Mouse (Mus musculus): ENCODE data around the gene Gm3336.

Gm3336 gene

DNA sequence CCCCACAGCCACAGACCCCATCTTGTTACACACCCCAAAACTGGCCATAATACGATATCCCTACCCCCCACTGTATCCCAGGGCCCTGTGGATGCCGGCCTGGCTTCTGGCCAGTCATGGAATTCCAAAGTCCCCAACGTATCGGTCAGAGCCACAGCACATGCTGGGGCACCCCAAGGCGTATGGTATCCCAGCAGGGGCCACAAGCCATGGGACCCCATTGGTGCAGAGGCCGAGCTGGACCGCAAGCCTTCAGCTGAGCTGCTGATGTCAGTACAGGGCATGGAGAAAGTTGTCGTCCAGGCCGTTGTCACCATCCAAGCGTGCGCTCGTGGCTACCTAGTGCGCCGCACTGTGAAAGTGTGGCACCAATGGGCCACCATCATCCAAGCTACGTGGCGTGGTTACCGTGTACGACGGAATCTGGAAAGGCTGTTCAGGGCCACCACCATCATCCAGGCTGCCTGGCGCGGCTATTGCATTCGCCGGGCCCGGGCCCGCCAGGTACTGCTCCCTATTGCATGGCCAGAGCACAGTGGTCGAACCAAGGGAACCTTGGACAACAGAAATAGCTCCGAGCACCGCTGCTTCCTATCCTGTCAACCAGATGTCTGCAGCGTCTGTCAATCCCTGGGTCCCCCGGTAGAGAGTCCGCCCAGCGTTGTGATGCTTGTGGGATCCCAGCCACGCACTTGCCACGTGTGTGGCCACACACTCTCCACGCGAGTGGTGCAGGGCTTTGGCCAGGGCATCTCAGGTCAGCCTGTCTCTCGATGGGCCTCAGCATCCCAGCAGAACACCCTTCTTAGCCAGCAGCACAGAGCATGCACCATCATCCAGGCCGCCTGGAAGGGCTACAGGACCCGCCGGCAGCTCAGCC is 1.6 kb upstream of the Gm3336 start:
- no peak for DNase-seq (ENCODE audit: low spot score)

DNA sequence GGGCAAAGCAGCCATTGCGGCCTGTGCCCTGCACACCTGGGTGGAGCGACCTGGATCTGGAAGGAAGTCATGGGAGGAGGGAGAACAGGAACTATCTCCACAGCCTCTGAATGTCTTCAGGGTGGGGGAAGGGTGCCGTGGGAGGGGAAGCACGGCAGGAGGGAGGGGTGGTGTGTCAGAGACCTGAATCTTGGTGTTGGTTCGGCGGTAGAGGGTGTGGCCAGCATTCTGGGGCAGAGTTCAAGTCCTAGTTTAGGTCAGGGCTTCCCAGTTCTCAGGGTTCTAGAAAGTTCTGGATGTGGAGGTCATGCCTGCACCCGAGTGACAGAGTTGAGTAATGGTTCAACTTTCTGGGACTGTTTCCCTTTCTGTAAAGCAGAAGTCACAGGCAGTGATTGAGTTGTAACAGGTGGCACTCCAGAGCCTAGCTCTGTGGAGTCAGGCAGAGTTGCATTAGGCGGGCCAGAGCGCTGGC is 1.5 kb downstream of the Gm3336 start:
- DNase-seq (ENCODE audit: low spot score): no peak

DNA sequence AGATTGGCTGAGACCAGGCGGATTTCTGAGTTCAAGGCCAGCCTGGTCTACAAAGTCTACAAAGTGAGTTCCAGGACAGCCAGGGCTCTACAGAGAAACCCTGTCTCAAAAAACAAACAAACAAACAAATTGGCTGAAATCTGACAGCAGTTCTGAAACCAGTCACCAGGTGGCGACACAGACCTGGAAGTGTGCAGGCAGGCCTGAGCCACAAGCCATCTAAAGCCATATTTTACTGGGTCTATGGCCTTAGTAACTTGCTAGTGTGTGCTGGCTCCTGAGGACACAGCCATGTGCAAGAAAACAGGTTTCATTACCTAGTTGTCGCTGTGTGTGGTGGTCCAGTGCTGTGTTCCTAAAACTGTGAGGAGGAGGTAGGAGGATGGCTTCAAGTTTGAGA is 2.4 kb downstream of the Gm3336 start:
- DNase-seq (ENCODE audit: low spot score): no peak

DNA sequence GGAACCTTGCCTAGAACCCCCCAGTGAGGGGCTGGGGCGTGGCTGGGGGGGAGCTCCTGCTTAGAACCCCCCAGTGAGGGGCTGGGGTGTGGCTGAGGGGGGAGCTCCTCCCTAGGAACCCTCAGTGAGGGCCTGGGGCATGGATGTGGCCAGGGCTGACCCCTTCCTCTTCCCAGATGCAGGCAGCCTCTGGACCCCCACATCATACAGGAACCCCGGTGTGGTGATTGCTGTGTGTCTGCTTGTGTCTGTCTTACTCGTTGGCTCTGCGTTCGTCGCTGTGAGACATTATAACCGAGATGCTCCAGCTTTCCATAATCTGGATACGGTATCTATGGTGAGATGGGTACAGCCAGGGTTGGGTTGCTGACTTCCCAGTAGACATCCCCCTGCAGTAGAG is 3.3 kb downstream of the Gm3336 start:
- DNase-seq (ENCODE audit: low spot score): no peak

DNA sequence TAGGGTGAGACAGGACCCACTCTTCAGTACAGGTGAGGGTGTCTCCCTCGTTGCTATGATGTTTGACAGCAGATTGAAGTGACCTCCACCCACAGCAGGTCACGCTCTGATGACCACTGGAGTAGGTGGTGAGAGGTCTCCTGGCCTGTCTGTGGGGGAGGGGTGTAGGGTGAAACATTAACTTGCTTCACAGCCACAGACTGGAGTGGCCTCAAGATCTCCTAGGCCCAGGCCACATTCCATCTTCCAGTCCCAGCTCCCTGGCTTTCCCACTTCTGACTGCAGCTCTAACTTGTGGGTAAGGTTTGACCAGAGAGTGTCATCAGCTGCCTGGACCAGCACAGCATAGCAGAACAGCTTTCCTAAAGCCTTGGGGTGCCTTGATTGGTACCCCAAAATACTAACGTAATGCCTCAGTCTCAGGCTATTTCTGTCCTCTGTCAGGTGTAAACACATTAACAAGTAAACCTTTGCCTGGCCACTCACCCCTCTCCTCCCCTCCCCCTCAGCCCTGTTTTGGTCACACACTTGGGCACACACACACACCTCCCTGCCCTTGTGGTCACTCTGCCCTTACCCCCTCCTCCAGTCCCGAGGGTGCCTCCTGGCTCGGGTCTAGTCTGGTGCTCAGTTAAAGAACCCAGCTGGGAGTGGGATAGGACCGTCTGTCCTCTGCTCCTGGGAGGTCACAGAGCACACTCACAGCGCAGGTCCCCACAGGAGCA is 5.3 kb downstream of the Gm3336 start, which contains the start of gene Pde4c:
Gene Pde4c, plus strand, starts transcription at position 235 of the 725 bp plus-strand sequence.
- no peak for DNase-seq (ENCODE audit: low spot score)

DNA sequence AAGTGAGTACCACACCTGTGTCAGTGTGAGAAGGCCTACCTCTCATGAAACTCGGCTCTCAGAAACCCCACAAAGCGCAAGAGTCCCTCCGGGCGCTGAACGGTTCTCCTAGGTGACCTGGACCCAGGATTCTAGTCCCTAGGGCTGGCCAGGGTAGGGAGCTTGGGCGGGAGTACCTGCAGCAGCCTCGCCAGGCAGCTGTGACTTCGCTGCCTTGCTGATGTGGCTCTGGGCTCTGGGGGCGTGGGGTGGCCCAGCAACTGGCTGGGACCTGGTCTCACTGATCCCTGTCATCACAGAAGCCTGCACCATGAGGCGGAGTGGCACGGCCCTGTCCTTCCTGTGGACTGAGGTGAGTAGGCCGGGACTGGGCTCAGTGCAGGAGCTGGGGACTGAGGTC is 5.9 kb downstream of the Gm3336 start:
- no peak for DNase-seq (ENCODE audit: low spot score)

DNA sequence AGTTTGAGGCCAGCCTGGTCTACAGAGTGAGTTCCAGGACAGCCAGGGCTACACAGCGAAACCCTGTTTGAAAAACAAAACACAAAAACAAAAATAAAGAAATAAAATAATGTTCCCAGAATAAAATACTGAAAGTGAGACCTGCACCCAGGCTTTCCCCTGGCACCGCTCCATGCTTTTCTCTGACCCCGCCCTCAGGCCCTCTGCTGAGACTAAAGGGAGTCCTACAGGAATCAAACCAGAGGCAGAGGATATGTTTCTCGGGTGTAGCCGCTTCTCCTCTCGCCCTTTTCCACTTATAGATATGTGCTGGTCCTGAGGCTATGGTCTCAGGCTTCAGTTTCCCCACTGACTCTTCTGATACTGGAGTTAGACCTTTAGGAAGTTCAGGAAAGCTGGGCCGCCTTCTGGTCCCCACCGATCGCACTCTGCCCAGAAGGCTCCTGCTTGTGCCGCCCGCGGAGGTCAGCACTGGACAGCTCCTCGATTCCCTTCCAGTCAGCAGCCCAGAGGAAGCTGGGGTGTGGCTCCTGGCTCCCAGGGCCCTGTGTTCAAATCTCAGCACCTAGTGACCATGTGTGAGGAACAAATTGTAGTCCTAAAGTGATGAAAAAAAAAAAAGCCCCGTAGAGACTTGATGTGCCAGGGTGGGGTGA is 7.6 kb downstream of the Gm3336 start:
- DNase-seq (ENCODE audit: low spot score): no peak

DNA sequence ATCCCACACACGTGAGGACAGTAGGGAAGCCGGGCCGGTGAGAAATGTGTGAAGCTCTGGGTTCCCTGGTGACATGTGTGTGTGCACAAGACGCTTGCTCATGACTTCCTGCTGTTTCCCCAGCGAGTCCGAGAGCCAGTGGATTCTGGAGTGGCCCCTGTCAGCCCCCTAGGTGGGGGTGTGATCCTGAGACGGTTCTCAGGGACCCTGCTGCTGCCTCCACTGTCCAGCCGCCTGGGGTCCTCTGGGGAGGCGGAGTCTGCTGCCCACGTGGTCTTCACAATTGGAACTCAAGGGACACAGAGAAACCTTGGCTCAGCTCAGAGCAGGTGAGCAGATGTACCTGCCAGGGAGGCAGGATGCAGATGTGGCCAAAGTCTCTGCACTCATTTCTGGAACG is 8.4 kb downstream of the Gm3336 start:
- no peak for DNase-seq (ENCODE audit: low spot score)

DNA sequence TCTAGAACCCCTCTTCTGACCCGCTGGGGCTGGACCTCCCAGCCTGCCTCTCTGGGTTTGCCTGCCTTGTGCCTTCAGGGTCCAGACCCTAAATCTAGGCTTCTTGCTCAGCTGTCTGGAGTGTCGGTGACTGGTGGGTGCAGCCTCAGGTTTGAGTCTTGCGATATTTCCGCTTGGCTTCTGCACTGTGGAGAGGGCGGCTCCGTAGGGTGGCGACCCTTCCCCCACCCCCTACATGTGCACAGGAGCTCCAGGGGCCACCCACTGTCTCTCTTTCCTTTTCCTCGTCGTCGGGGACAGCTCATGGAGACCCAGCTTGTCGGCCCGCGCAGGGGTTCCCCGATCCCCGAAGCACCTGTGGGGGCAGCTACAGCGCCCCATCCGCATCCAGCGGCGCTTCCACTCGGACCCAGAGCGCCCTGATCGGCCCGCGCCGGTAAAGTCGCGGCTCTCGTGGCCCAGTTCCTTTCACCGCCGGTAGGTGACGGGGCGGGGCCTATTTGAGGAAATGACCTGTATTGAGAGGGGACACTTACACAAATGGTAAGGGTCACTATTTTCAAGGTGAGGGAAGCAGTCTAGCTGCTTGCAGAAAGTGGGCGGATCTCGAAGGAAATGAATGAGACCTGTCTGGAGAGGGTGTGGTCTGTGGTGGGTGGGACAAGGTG is 11.6 kb downstream of the Gm3336 start:
- DNase-seq (ENCODE audit: low spot score): no peak

DNA sequence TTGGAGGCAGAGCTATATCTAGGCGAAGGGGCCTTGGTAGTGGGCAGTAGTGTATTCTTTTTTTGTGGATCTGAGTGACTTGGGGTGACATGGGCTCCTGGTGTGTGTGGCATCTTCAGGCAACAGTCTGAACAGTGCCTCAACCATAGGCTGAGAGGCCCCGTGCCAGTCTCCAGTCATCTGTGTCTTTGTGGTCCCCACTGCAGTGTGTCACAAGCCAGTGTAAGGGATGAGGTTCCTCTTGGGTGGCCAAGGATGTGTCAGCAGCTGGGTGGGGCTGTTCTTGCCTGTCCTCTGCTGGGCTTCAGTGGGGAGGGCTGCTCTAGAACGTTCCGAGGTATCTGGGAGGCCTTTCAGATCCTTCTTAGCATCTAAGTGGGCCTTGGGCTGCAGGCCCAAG is 12.6 kb downstream of the Gm3336 start:
- no peak for DNase-seq (ENCODE audit: low spot score)

DNA sequence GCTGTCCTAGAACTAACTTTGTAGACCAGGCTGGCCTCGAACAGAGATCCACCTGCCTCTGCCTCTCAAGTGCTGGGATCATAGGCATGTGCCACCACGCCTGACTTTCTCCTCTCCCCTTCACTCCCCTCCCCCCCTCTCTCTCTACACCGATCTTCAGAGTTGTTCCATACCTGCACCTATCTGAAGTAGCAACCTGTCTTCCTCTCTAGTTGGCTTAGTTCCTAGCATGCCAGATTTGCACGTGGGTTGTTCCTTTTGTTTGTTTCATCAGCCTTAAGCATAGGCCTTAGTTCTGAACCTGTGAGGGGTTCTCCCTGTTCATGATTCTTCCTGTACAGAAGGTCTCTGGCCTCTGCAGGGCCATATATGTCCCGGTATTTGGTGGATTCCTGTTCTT is 19.4 kb downstream of the Gm3336 start:
- DNase-seq (ENCODE audit: low spot score): no peak

DNA sequence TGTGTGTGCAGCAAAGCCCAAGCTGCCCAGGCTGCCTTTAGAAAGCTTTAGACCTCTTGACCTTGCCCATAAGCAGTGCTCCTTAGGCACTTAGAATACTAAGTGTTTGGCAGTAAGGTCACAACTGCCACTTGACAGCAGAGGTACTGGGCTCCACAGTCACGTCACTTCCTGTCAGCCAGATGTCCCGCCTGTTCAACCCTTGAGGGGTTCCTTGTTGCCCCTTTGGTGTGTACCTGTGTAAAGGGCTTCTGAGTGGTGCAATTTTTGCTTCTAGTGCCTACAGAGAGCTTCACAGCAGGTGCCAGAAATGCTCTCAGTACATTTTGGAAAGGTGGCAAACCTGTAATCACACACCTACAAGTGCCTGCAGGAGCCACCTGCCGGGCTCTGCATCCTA is 19.9 kb downstream of the Gm3336 start:
- DNase-seq (ENCODE audit: low spot score): no peak

DNA sequence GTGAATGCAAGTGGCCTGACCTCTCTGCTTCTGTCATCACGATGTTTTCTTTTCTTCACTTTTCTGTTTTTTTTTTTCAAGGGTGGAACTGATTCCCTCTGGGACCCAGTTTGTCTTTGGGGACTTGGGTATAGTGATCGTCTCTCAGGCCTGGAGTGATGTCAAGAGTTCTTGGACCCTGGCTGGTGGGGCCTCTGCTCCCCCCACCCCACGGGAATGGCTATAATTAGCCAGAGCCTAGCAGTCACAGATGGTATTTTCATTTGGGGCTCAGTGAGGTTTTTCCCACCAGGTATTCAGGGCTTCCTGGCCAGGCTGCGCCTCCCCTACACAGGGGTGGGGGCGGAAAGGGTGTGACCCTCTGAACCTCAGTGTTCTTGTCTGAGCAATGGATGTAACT is 23.3 kb downstream of the Gm3336 start:
- no peak for DNase-seq (ENCODE audit: low spot score)

DNA sequence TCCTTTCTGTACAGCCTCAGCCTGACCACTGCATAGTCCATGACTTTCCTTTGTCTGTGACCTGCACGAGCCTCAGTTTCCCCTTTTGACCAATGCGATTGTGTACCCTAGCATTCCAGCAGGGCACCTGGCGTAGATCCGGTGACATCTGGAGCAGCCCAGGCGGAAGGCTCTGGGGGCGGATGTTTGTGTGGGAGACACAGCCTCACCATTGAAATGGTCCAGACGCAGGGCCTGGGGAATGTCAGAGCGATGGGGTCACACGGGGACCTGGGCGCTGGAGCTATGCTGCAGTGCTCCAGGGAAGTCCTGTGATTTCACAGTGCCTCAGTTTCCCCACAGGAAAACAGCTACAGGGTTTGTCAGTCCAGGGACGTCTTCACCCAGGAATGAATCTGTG is 23.8 kb downstream of the Gm3336 start:
- no peak for DNase-seq (ENCODE audit: low spot score)

DNA sequence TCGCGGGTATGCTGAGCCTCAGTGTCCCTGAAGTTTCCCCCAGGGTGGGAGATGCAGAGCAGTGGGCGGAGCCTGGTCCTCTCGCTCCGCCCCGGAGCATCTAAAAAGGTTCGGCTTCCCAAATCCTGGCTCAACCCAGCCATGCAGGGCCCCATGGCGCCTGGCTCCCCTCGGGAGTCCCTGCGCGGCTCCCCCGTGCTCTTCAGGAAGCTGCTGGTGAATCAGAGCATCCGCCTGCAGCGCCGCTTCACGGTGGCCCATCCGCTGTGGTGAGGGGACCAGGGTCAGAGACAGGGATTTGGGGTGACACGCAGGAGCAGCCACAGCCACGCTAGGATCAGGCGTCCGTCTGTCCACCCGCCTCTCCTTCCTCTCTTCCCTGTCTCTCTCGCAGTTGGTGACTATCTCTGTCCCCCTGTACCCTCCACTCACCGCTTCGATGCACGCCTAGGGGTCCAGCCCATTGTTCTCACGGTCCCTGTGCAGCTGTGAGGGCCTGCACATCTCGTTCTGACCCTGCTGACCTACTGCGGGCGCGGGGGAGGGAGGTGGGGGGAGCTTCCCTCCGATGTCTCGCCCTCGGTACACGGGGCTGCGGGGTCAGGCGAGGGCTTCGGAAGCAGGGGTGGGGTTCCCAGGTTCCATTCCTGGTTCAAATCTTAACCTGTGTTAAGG is 24.8 kb downstream of the Gm3336 start:
- DNase-seq (ENCODE audit: low spot score): no peak

DNA sequence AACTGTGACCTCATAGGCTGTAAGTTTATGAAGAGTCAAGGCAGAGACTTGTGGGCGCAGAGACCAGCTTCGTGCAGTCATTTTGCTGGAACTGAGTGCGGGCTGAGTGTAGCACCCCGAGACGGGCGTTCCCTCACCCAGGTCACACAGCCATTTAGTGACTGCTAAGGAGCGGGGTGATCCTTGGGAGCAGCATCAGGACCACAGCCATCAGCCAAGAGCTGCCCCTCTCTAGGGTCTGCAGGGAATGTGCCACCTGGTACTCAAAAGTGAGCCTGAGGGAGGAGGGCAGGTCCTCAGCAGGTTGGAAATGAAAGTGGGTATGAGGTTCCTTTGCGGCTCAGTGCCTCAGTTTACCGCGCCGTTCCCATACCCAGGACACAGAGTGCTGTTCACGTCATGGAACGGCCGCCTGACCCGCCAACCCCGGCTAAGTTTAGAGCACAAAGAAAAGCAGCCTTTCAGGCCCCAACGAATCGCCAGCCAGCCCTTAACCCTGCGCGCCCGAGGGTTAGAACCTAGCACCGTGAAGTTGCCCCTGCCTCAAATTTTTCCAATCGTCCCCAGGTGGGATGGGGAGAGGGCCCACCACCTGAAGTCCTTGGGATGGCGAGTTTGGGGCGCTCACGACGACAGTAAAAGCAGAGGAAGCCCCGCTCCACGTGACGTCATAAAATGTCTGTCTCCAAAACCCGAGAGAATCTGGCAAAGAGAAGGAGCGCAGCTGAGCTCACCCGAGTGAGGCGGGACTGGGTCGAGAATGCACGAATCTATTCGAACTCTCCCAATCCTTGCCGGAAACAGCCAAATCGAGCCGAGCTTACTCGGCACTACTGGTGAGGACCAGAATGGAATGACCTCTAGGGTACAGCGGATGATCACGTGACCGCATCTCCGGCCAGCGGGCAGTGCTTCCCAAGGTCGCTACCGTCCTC is 25.6 kb downstream of the Gm3336 start:
- DNase-seq (ENCODE audit: low spot score): peak; percentile 65

DNA sequence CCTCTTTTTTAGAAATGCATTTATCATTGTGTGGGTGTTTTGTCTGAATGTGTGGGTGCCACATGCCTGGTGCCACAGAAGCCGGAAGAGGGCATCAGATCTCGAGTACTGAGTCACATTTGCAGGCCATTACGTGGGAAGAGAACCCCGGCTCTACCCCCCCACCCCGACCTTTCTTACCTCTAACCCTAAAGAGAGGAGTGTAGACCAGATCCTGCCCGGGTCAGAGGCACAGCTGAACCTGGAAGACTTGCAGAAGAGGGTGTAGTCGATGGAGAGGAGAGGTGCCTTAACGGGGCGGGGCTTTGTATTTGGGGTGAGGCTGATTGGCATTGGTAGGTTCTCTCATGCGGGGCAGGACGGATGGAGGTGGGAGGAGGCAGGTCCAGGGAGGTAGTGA is 26.5 kb downstream of the Gm3336 start:
- no peak for DNase-seq (ENCODE audit: low spot score)

DNA sequence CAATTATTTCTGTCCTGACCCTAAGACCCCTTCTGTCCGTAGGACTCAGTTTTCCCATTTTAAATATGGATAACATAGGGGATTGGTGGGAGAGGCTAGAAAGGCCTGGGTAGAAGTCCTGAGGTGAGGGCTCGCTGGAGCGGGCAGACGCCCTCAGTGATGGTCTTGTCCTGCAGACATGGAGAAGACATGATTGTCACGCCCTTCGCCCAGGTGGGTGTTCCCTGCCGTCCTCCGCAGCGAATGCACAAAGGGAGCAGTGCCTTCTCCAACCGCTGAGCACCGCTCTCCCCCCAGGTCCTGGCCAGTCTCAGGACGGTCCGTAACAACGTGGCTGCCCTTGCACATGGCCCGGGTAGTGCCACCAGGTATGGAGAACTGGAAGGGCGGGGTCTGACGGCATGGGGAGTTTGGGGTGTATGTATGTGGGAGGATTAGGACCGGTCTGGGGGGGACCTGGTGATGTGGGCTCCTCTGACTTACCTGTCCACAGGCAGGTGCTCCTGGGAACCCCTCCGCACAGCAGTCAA is 27.4 kb downstream of the Gm3336 start:
- no peak for DNase-seq (ENCODE audit: low spot score)

DNA sequence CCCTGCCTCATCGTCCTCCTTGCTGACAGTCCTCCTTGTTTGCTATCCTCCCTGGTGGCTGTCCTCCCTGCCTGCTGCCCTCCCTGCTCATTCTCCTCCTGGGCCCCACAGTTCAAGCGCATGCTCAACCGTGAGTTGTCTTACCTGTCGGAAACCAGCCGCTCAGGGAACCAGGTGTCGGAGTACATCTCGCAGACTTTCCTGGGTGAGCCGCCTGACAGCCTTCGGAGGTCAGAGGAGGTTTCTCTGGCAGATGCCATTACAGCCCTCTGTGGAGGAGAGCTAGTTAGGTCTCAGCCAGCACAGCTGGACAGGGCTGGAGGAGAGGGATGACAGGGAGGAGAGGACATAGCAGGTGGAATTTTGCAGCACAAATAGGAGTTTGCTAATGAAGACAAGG is 28.3 kb downstream of the Gm3336 start:
- no peak for DNase-seq (ENCODE audit: low spot score)

DNA sequence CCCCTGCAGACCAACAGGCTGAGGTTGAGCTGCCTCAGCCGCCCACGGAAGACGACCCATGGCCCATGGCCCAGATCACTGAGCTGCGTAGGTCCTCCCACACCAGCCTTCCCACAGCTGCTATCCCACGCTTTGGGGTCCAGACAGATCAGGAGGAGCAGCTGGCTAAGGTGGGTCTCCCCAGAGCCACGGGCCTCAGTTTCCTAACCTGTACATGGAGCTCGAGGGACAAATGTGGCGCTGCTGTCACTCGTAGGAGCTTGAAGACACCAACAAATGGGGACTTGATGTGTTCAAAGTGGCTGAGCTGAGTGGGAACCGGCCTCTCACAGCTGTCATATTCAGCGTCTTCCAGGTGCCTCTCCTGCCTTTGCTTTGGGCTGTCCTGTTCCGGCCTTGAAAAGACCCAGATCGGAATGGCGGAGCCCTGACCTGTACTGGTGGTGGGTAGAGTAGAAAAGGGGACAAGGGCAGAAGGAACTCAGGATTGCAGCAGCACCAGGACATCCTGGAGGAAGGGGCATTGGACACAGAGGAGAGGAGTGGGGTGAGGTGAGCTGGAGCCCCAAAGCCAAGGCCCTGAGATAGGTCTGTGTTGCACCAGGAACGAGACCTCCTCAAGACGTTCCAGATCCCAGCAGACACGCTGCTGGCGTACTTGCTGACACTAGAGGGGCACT is 29.0 kb downstream of the Gm3336 start:
- no peak for DNase-seq (ENCODE audit: low spot score)
